Mouse (Mus musculus) adrenal gland, postnatal 14 days (tissue): ENCODE data around the gene Pdzd8. TPM values are rescaled to one million over a fixed set of nuclear protein-coding genes. Genes with fewer than 3 reads are reported as not detected.

Experiments used
- DNase-seq: peaks from one replicate; pipeline ENCODE4 v3.0.0; 2021; ENCODE audit warnings: mixed read lengths
- total RNA-seq: library from RNA; stranded (reverse); gene quantifications from 2 replicates; pipeline ENCODE4 v1.2.3, GENCODE M21; 2021

Pdzd8 gene
- total RNA-seq, 1 experiment from 2014 or later, result 33.6 TPM

GRCm38 (mm10) chr19:59354906-59355305 is 9.3 kb upstream of the Pdzd8 start:
- DNase-seq, result no peak

- DNase-seq, result no peak
These were observed 7.2 kb upstream of the Pdzd8 start for GRCm38 (mm10) chr19:59352760-59353159.

GRCm38 (mm10) chr19:59351151-59351889 is 5.7 kb upstream of the Pdzd8 start:
- DNase-seq, result no peak

GRCm38 (mm10) chr19:59350273-59350903 is 4.8 kb upstream of the Pdzd8 start:
- DNase-seq, result no peak

- no peak for DNase-seq
These were observed 3.9 kb upstream of the Pdzd8 start for GRCm38 (mm10) chr19:59349329-59349960.

GRCm38 (mm10) chr19:59346325-59346724 is 745 bp upstream of the Pdzd8 start:
- no peak for DNase-seq

GRCm38 (mm10) chr19:59345081-59345657 is 411 bp downstream of the Pdzd8 start:
- peak; percentile 76 for DNase-seq

GRCm38 (mm10) chr19:59344304-59344711 is 1.3 kb downstream of the Pdzd8 start:
- DNase-seq, result peak; percentile 65

- DNase-seq, result no peak
These were observed 2.6 kb downstream of the Pdzd8 start for GRCm38 (mm10) chr19:59342964-59343363.

GRCm38 (mm10) chr19:59339908-59340307 is 5.7 kb downstream of the Pdzd8 start:
- DNase-seq, result no peak

- no peak for DNase-seq
These were observed 7.5 kb downstream of the Pdzd8 start for GRCm38 (mm10) chr19:59337872-59338681.

- no peak for DNase-seq
These were observed 8.9 kb downstream of the Pdzd8 start for GRCm38 (mm10) chr19:59336655-59337054.

GRCm38 (mm10) chr19:59330816-59331225 is 14.8 kb downstream of the Pdzd8 start:
- no peak for DNase-seq

- no peak for DNase-seq
These were observed 23.6 kb downstream of the Pdzd8 start, which contains the start of gene Rps12-ps3 for GRCm38 (mm10) chr19:59321990-59322389. Gene Rps12-ps3, plus strand, starts transcription at chr19:59322290.

- peak; percentile 27 for DNase-seq
These were observed 29.0 kb downstream of the Pdzd8 start for GRCm38 (mm10) chr19:59316571-59316970.

- DNase-seq, result no peak
These were observed 30.3 kb downstream of the Pdzd8 start for GRCm38 (mm10) chr19:59315308-59315707.

- no peak for DNase-seq
These were observed 53.3 kb downstream of the Pdzd8 start for GRCm38 (mm10) chr19:59292183-59292839.

GRCm38 (mm10) chr19:59289811-59290210 is 55.8 kb downstream of the Pdzd8 start:
- DNase-seq, result peak; percentile 14

- no peak for DNase-seq
These were observed 56.5 kb downstream of the Pdzd8 start for GRCm38 (mm10) chr19:59289042-59289441.

- DNase-seq, result no peak
These were observed 63.6 kb downstream of the Pdzd8 start for GRCm38 (mm10) chr19:59282001-59282400.

GRCm38 (mm10) chr19:59280841-59281240 is 64.7 kb downstream of the Pdzd8 start:
- DNase-seq, result no peak
